Mouse (Mus musculus) mouse trophoblast stem cell (cell line): ENCODE results near the gene Tbx15.

Experiments used
- in situ Hi-C, 2 experiments: fragments of 300-500 bp; cut with MseI, MboI; formaldehyde crosslinking; loops; 2 replicates in 1 of 2; 3 replicates in 1 of 2; pipeline ENCODE4 v1.15.1; 2025

Gene Tbx15

DNA sequence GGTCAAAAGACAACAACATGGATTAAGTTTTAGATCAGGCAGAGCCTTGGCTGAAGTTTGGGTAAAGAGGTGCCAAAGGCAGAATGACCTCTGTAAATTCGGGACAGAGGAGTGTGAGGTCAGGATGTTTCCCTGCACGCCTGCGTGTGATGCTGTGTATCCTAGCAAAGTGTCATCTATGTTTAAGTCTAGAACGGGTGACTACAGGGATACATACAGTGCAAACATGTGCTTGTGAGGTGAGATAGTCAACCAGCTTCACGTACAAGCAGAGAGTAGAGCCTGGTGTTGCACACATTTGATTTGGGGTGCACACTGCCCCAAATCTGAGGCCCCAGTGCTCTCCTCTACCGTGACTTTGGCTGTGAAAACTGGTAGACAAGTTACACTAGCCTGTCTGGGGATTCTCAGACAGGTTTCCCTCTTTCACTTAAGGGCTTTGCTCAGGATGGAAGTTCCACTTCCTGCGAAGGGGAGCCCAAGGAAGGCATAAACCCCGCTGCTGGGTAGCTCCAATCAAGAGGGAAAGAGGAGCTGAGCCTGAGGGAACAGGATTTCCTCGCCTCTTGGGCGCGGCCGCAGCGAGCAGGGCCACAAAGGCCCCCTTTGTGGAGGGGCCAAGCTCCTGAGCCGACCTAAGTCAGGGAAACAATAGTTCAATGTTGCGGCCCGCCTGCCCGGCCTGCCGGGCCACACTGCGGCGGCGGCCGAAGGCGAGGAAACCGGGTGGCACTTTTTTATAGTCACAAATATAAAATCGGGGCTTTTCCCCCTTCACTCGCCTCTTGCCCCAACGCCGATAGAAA is 8.0 kb downstream of the Tbx15 start:
- in situ Hi-C loops, result loop anchor here in 1 of 2 experiments (25.0 kb wide), 1 partner anchor 689 kb away; no protein-coding TSS in a partner anchor

DNA sequence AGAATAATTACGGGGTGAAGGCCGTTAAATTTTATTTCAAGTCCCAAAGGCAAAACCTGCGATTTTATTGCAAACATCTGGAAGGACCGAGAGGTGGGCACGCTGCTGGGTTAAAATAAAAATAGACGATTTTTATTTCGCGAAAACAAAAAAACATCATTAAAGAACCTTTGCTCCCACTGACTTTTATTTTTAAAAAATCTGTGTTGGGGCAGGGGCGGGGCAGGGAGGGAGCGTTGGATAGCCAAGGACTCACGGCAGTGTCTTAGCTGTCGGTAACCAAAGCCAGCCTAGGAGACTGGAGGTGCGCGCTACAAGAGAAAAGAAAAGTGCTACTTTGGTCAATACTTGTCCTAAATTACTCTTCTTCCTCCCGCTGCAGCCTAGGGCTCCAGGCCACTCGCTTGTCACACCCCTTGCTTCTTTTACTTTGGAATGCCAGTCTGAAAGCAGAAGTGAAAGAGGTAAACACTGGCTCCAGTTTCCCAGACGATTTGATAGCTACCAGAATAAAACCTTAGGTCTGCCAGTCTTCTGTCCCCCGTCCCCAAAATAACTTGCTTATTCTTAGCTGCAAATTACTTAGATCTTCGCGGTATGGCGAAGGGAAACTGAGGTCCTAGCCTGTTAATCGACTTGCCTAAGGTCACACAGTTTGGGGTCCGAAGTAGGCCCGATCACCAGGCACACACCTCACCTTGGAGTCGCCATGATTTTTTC is 8.8 kb downstream of the Tbx15 start:
- in situ Hi-C loops, result loop anchor here in 1 of 2 experiments (25.0 kb wide), 1 partner anchor 688 kb away; no protein-coding TSS in a partner anchor

DNA sequence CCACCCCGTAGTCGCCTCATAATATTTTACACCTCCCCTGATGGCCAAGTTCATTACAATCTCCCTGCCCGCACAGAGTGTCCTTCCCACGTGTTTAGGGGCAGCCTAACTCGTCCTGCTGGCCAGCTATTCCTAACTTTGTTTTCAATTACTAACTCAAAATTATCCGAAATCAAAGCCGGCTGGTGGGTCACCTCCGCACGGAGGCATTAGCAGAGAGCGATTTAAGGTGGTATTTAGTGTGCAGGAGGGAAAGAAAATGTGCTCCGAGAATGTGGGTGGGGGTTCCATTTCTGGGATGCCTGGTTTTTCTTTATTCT is 9.3 kb downstream of the Tbx15 start:
- in situ Hi-C loops, result loop anchor here in 1 of 2 experiments (25.0 kb wide), 1 partner anchor 688 kb away; no protein-coding TSS in a partner anchor

- in situ Hi-C loops, result loop anchor here in 1 of 2 experiments (25.0 kb wide), 1 partner anchor 687 kb away; no protein-coding TSS in a partner anchor
Observed at GRCm38 (mm10) chr3:99249906-99250305, 9.7 kb downstream of the Tbx15 start.

DNA sequence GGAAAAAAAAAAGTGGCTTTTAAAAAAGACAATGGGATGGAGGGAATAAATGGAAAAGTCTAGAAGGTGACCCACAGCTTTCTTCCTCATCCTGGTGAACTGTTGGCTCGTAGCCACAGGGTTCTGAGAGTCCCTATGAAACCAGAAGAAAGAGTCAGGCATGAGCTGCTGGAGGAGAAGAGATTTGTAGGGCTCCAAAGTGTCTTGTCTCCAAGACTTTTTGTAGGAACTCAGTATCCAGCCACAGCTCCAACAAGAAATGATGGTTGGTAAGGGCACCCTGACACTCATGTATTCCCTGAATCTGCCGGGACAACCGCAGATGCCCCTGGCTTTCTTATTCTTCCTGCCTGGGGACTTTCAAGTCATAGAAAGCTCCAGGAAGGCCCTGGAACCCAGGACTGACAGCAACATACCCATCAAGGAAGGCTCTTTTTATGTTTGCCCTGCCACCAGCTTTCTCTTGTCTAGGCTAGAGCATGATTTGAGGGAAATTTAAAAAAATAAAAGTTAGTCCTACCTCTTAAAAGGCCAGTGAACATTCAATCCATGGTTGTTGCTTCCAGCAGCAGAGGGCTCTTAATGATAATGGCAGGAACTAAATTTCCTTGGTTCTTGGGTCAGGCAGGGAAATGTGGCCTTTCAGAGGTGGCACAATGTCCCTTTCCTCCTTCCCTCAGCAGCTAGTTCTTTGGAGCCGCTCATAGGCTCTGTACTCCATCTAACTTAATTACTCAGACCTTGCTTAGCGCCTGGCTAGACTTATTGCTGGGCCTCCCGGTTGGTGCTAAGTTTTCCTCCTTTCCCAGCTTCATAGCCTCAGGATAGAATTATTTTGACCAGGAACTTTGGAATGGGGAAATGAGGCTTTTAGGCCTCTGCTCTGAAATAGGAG is 11.3 kb downstream of the Tbx15 start:
- in situ Hi-C loops, result no loop called here

DNA sequence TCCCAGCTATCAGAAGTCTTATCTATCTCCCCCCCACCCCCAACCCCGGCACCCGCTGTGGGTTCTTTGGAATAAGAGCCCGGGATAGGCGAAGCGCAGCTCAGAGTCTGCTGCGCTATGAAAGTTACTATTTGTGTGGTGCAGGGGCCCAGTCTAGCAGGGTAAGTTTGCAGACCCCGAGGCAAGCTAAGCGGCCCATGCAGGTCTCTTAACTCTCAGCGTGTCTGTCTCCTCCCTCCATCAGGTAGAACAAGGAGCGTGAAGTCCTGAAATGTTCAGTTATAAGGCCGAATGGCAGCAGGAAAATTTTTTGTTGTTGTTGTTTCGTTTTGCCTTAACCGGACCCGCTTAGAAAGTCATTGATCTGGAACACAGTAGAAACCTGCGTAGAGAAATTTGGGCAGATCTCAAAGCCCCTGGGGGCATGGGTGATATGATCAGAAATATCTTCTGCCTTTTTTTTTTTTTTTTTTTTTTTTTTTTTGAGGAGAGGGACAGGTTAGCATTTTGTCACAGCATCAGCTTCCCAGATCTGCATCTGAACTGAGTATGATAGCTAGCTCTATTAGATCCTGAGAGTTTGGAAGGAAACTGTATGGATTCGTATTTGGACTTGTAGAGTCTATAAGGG is 12.4 kb downstream of the Tbx15 start:
- in situ Hi-C loops, result no loop called here

- in situ Hi-C loops, result no loop called here
Observed at GRCm38 (mm10) chr3:99253092-99253488, 12.9 kb downstream of the Tbx15 start.

GRCm38 (mm10) chr3:99253497-99254451 is 13.6 kb downstream of the Tbx15 start:
- in situ Hi-C loops, result no loop called here

DNA sequence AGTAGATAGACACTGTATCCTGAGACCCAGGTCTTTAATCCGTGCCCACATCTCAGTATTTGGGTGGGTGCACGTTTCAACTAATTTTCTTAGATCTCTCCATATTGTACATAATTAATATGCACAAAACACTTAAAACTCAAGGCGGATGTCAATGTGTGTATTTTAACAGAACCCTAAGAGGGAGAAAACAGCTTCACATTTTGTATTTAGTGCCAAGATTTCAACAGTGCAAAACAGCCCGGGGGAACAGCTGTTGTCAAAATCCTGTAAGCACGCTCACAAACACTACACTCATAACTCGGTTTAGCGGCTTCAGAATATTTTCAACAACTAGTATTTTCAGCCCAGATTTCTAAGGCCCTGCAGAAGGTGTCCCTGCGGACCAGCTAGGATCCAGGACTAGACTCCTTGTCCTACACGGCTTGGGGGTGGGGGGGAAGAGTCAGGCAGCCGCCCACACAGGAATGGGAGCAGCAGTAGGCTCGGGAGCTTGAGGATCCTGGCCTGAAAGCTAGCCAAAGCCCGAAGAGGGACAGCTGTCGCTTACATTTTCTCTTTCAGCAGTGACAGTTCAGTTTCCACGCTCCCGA is 14.5 kb downstream of the Tbx15 start:
- in situ Hi-C loops, result no loop called here

- in situ Hi-C loops, result no loop called here
Observed at GRCm38 (mm10) chr3:99255411-99256365, 15.5 kb downstream of the Tbx15 start.

DNA sequence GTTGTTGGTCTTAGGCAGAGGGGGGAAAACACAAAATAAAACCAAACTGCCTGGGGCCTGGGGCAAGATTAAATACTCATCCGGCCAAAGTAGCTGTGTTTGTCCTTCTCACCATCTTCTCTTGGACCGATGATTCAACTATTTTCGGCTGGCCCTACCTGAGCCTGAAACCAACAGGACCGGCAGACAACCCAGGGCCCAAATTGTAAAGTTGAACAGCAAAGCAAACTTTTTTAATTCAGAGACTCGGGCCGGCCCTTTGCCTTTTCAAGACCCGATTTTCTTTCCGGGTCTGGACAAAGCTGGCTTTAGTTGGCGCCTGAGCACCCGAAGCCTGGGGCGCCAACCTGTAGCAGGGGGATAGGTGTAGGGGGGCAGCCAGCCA is 16.2 kb downstream of the Tbx15 start:
- in situ Hi-C loops, result no loop called here

- in situ Hi-C loops, result no loop called here
Observed at GRCm38 (mm10) chr3:99256766-99257165, 16.6 kb downstream of the Tbx15 start.

DNA sequence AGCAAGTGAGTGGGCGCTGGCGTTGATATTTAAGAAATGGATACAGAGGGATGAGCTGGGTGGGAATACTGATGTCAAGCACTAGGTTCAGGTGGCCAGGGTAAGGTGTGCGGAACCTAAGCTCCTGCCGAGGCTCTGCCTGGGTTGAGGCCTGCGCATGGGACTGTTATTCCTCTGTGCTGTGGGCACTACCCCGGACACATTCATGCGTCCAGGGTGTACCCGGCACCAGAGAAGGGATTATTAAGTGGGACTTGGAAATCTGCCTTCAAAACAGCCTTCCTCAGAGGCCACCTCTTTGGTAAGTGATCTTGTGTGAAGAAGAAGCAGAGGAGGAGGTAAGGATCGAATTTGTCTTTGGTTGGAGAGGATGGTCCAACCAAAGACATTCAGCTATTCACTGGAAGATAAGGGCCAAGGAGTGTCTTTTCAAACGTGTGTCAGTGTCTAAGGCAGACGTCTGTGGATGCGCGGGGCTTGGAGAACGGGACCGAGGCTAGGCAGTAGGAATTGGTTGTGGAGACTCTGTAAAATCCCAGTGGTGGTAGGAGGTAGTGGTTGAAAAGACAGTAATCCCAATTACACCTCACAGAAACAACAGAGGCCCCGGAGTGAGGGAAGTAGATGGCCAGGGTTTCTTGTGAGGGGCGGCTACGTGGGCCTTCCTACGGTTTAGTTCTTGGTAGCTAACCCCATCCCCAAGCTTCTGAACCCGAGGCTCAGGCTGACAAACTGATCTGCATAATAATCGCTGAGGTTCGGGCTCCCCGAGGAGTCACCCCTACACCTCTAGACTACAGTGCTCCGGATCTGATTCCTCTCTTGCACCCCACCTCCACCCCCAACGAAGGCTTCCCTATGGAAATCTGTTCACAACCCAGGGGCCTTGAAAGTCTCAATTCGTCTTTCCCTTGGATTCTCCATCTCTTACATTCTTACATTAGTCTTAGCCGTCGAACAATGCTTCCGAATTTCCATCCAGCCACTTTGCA is 17.7 kb downstream of the Tbx15 start:
- in situ Hi-C loops, result no loop called here

GRCm38 (mm10) chr3:99259741-99260270 is 19.6 kb downstream of the Tbx15 start:
- in situ Hi-C loops, result no loop called here

DNA sequence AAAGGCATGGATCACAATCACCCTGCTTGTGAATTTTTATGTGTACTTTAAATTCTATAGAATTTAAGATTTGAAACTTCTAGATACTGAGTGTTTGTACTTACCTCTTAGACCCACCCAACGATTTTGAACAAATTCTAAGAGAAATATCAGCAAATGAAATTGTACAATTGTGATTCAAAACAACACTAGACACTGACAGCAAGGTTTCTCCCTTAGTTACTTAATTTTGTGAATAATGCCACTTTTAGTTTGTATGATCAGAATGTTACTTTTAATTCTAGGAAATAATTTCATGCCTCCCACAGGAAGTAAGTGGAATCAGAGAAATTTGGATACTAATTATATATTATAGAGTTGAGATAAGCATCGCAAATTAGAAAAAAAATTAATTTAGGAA is 20.2 kb downstream of the Tbx15 start:
- in situ Hi-C loops, result no loop called here

DNA sequence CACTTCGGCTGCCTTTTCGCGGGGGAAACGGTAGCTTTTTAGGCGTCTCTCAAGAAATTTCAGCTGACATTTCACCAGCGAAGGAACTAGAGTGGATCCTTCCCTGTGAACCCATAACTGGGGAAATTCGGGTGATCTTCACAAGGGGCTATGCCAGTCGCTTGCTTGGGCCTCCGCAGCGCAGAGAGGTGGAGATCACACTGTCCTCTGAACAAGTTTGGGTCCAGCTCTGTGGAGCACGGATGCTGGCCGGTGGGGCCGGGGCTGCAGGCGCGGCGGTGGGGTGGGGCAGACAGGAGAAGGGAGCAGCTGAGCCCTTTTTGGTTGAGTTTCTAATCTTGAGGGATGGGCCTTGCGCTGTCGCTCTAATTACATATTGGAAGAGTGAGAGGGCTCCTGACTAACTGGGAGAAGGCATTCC is 21.2 kb downstream of the Tbx15 start:
- in situ Hi-C loops, result no loop called here

GRCm38 (mm10) chr3:99261986-99262385 is 21.8 kb downstream of the Tbx15 start:
- in situ Hi-C loops, result no loop called here
